Comparison of ENCODE assay signal across 35 mouse cellular contexts in the genomic region with DNA sequence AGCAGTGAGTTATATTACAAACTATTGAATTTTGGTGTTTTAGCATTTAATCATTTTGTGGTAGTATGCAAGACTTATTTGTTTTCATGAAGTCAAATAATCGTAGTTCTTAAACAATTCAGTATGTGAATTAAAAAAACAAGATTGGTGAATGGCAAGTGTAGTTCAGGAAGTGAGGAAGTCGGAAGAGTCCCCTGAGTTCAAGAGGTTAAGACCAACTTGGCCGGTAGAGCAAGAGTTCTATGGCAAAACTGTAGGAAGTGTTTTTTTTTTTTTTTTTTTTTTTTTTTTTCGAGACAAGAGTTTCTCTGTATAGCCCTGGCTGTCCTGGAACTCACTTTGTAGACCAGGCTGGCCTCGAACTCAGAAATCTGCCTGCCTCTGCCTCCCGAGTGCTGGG.
"Had no signal": no experiment of that assay in that cellular context is flagged by ENCODE, and none has a peak within 500 bp of the region (broad histone marks: within the 10 kb centered on the region; RNA-seq: fewer than 3 reads in every experiment).

No protein-coding gene starts in this region.

- H3K9ac ChIP-seq: heart, embryonic 12.5 days; heart, embryonic 13.5 days; heart, embryonic 15.5 days; hindbrain, embryonic 12.5 days; hindbrain, embryonic 13.5 days; hindbrain, embryonic 14.5 days; hindbrain, embryonic 15.5 days; intestine, embryonic 15.5 days; kidney, embryonic 15.5 days had no signal

- H3K27me3 ChIP-seq: heart, embryonic 12.5 days; heart, embryonic 13.5 days; heart, embryonic 15.5 days; hindbrain, embryonic 12.5 days; hindbrain, embryonic 13.5 days; hindbrain, embryonic 15.5 days; intestine, embryonic 15.5 days; kidney, embryonic 15.5 days had no signal

- H3K36me3 ChIP-seq: hindbrain, embryonic 12.5 days; intestine, embryonic 15.5 days had no signal

- H3K4me2 ChIP-seq: heart, embryonic 11.5 days; heart, embryonic 12.5 days; heart, embryonic 13.5 days; heart, embryonic 15.5 days; hindbrain, embryonic 12.5 days; hindbrain, embryonic 13.5 days; hindbrain, embryonic 14.5 days; hindbrain, embryonic 15.5 days; intestine, embryonic 15.5 days; kidney, embryonic 15.5 days had no signal

- H3K4me3 ChIP-seq: heart, embryonic 10.5 days; heart, embryonic 12.5 days; heart, embryonic 13.5 days; heart, embryonic 15.5 days; hindbrain, embryonic 10.5 days; hindbrain, embryonic 12.5 days; hindbrain, embryonic 13.5 days; hindbrain, embryonic 15.5 days; intestine, embryonic 15.5 days; kidney, embryonic 15.5 days; layer of hippocampus, adult 2 months had no signal

- H3K4me1 ChIP-seq: intestine, embryonic 15.5 days had no signal

- ATAC-seq: hindbrain, embryonic 16.5 days; hindbrain, postnatal 0 days; inflammation-experienced regulatory T-cells, adult 6 months; intestine, embryonic 15.5 days; intestine, embryonic 16.5 days; intestine, postnatal 0 days had no signal

- H3K9me3 ChIP-seq: heart, embryonic 10.5 days; heart, embryonic 12.5 days; heart, embryonic 13.5 days; heart, embryonic 15.5 days; hindbrain, embryonic 10.5 days; hindbrain, embryonic 12.5 days; hindbrain, embryonic 13.5 days; hindbrain, embryonic 15.5 days; intestine, embryonic 15.5 days; kidney, embryonic 15.5 days had no signal

- DNase-seq: heart, postnatal 10 days; heart, postnatal 14 days; heart, postnatal 36 days; heart, postnatal 4 days; kidney, adult 11 months; kidney, adult 18-20 months; kidney, adult 2 months; kidney, adult 8-10 months; kidney, adult 9 months; kidney, postnatal 10 days; kidney, postnatal 14 days; kidney, postnatal 25 days; kidney, postnatal 36 days; kidney, postnatal 4 days; layer of hippocampus, adult 9-11 months; layer of hippocampus, postnatal 36 days had no signal

- H3K27ac ChIP-seq: heart, embryonic 10.5 days; heart, embryonic 13.5 days; heart, embryonic 15.5 days; hindbrain, embryonic 10.5 days; hindbrain, embryonic 12.5 days; hindbrain, embryonic 13.5 days; hindbrain, embryonic 14.5 days; hindbrain, embryonic 15.5 days; hindbrain, postnatal 0 days; intestine, embryonic 15.5 days; kidney, embryonic 15.5 days; kidney, postnatal 0 days; layer of hippocampus, adult 2 months had no signal
